Mouse (Mus musculus) lung, postnatal 0 days (tissue): ENCODE data around the gene Cpne4. TPM values are rescaled to one million over a fixed set of nuclear protein-coding genes. Genes with fewer than 3 reads are reported as not detected.

Source experiments
- ATAC-seq: fragments of 200-750 bp; cut with Nextera tagmentation; 2 replicates; pipeline ENCODE4 v1.8.0; 2017; ENCODE audit warnings: moderate library complexity
- DNase-seq: peaks from one replicate; pipeline ENCODE4 v3.0.0-alpha.2; 2016; ENCODE audit warnings: low spot score
- H3K27ac ChIP-seq: fragments of 300-500 bp; sonication (generic); 2 replicates; pipeline ENCODE4 v1.5.1; 2014; ENCODE audit warnings: antibody characterized with exemption, mild to moderate bottlenecking, low read length, mixed read lengths
- H3K27me3 ChIP-seq: fragments of 300-500 bp; sonication (generic); replicated peaks from 2 replicates; pipeline ENCODE4 v1.6.1; 2014; ENCODE audit warnings: low read length, mixed read lengths; ENCODE audit not compliant: insufficient read depth
- H3K36me3 ChIP-seq: fragments of 300-500 bp; sonication (generic); 2 replicates; pipeline ENCODE4 v1.6.1; 2014; ENCODE audit warnings: low read length, mixed read lengths; ENCODE audit not compliant: insufficient read depth
- H3K4me1 ChIP-seq: fragments of 300-500 bp; sonication (generic); 2 replicates; pipeline ENCODE4 v1.6.1; 2014; ENCODE audit warnings: antibody characterized with exemption, low read depth, low read length, mixed read lengths; ENCODE audit not compliant: insufficient read depth
- H3K4me2 ChIP-seq: fragments of 300-500 bp; sonication (generic); replicated peaks from 2 replicates; pipeline ENCODE4 v1.6.1; 2014; ENCODE audit warnings: low read depth, mild to moderate bottlenecking, low read length, moderate library complexity, mixed read lengths
- H3K4me3 ChIP-seq: fragments of 300-500 bp; sonication (generic); 2 replicates; pipeline ENCODE4 v1.5.1; 2014; ENCODE audit warnings: low read depth, low read length
- H3K9ac ChIP-seq: fragments of 300-500 bp; sonication (generic); replicated peaks from 2 replicates; pipeline ENCODE4 v1.6.1; 2014; ENCODE audit warnings: low read depth, mild to moderate bottlenecking
- H3K9me3 ChIP-seq: fragments of 300-500 bp; sonication (generic); 2 replicates; pipeline ENCODE4 v1.6.1; 2016; ENCODE audit warnings: low read length, mixed read lengths
- CTCF ChIP-seq: IDR thresholded peaks from 2 replicates; pipeline ENCODE4 v1.5.1; 2016; ENCODE audit warnings: antibody characterized with exemption, mild to moderate bottlenecking
- EP300 ChIP-seq: IDR thresholded peaks from 2 replicates; pipeline ENCODE4 v1.6.1; 2016; ENCODE audit warnings: antibody characterized with exemption, mild to moderate bottlenecking, control low read depth
- WGBS: fragments of 180-500 bp; shearing (Covaris S2); extraction: QIAGEN DNeasy Blood & Tissue Kit; methylation state at CpG from one replicate; pipeline ENCODE4 v1.1.7; 2014; 5-methylcytosine and 5-hydroxymethylcytosine counted together
- polyA plus RNA-seq: library from polyadenylated mRNA; unstranded; fragments of >200 nt; fragmentation: Nextera tagmentation; extraction: Ambion mirVana; gene quantifications from 2 replicates; pipeline ENCODE4 v1.2.1, GENCODE M21; 2015

Cpne4 gene
- polyA plus RNA-seq, 1 experiment from 2014 or later: 0.16 TPM

GRCm38 (mm10) chr9:105032572-105032971 is 485.5 kb downstream of the Cpne4 start:
- no peaks in the 10 kb centered on the region for H3K9me3 ChIP-seq
- no peak for DNase-seq
- no peaks in the 10 kb centered on the region for H3K4me1 ChIP-seq
- 77% methylated on average over 9 of the region's 9 CpGs for WGBS
- H3K4me3 ChIP-seq: no peak overlapping the region
- no peaks in the 10 kb centered on the region for H3K27me3 ChIP-seq
- no peak overlapping the region for H3K9ac ChIP-seq
- no peaks in the 10 kb centered on the region for H3K36me3 ChIP-seq
- no peak overlapping the region for H3K27ac ChIP-seq
- TF ChIP-seq EP300: no peak
- TF ChIP-seq CTCF: no peak
- ATAC-seq: no peak
- H3K4me2 ChIP-seq: no peak overlapping the region

GRCm38 (mm10) chr9:105033641-105034040 is 486.6 kb downstream of the Cpne4 start:
- DNase-seq (no peak), ATAC-seq (no peak)
- Histone ChIP-seq H3K36me3 (no peaks in the 10 kb centered on the region), H3K4me2 (no peak overlapping the region), H3K9ac (no peak overlapping the region), H3K27ac (no peak overlapping the region), H3K27me3 (no peaks in the 10 kb centered on the region), H3K4me3 (no peak overlapping the region), H3K9me3 (no peaks in the 10 kb centered on the region), H3K4me1 (no peaks in the 10 kb centered on the region)
- no peak for TF ChIP-seq CTCF
- TF ChIP-seq EP300: no peak
- 73% methylated on average over 7 of the region's 7 CpGs for WGBS

GRCm38 (mm10) chr9:105037847-105038246 is 490.8 kb downstream of the Cpne4 start:
- Histone ChIP-seq H3K27ac (no peak overlapping the region), H3K27me3 (no peaks in the 10 kb centered on the region), H3K4me2 (no peak overlapping the region), H3K4me3 (no peak overlapping the region), H3K9ac (no peak overlapping the region), H3K9me3 (no peaks in the 10 kb centered on the region), H3K36me3 (no peaks in the 10 kb centered on the region), H3K4me1 (no peaks in the 10 kb centered on the region)
- ATAC-seq (no peak), DNase-seq (no peak)
- TF ChIP-seq CTCF: no peak
- no peak for TF ChIP-seq EP300
- 64% methylated on average over 3 of the region's 3 CpGs for WGBS

- DNase-seq (no peak), ATAC-seq (no peak)
- Histone ChIP-seq H3K9me3 (no peaks in the 10 kb centered on the region), H3K27me3 (no peaks in the 10 kb centered on the region), H3K4me2 (no peak overlapping the region), H3K4me3 (no peak overlapping the region), H3K36me3 (no peaks in the 10 kb centered on the region), H3K4me1 (no peaks in the 10 kb centered on the region), H3K9ac (no peak overlapping the region), H3K27ac (no peak overlapping the region)
- WGBS: 59% methylated on average over 7 of the region's 7 CpGs
- no peak for TF ChIP-seq CTCF
- no peak for TF ChIP-seq EP300
These were observed 498.9 kb downstream of the Cpne4 start for GRCm38 (mm10) chr9:105046014-105046413.

- 63% methylated on average over 10 of the region's 10 CpGs for WGBS
- Histone ChIP-seq H3K4me1 (peaks cover 4% of the 10 kb centered on the region; the same call in 1 of the 2 replicates), H3K9ac (no peak overlapping the region), H3K4me2 (no peak overlapping the region), H3K27me3 (no peaks in the 10 kb centered on the region), H3K9me3 (no peaks in the 10 kb centered on the region), H3K4me3 (no peak overlapping the region), H3K36me3 (no peaks in the 10 kb centered on the region), H3K27ac (no peak overlapping the region)
- ATAC-seq: no peak
- TF ChIP-seq CTCF: no peak
- no peak for TF ChIP-seq EP300
- no peak for DNase-seq
These were observed 501.3 kb downstream of the Cpne4 start for GRCm38 (mm10) chr9:105048351-105048750.

GRCm38 (mm10) chr9:105049636-105050035 is 502.6 kb downstream of the Cpne4 start:
- H3K9ac ChIP-seq: no peak overlapping the region
- ATAC-seq (no peak), DNase-seq (no peak)
- H3K27me3 ChIP-seq: no peaks in the 10 kb centered on the region
- WGBS: 40% methylated on average over 2 of the region's 2 CpGs
- no peaks in the 10 kb centered on the region for H3K36me3 ChIP-seq
- H3K4me1 ChIP-seq: peaks cover 4% of the 10 kb centered on the region; the same call in 1 of the 2 replicates
- no peak overlapping the region for H3K27ac ChIP-seq
- TF ChIP-seq EP300: no peak
- TF ChIP-seq CTCF: no peak
- H3K4me2 ChIP-seq: no peak overlapping the region
- H3K9me3 ChIP-seq: no peaks in the 10 kb centered on the region
- no peak overlapping the region for H3K4me3 ChIP-seq

GRCm38 (mm10) chr9:105050257-105050656 is 503.2 kb downstream of the Cpne4 start:
- ATAC-seq (no peak), DNase-seq (no peak)
- no peak overlapping the region for H3K4me2 ChIP-seq
- H3K36me3 ChIP-seq: no peaks in the 10 kb centered on the region
- no peaks in the 10 kb centered on the region for H3K27me3 ChIP-seq
- TF ChIP-seq CTCF: peak; percentile 25
- no peak for TF ChIP-seq EP300
- H3K9ac ChIP-seq: no peak overlapping the region
- H3K4me1 ChIP-seq: peaks cover 4% of the 10 kb centered on the region; the same call in 1 of the 2 replicates
- no peaks in the 10 kb centered on the region for H3K9me3 ChIP-seq
- H3K4me3 ChIP-seq: no peak overlapping the region
- no peak overlapping the region for H3K27ac ChIP-seq
- WGBS: 59% methylated on average over 2 of the region's 2 CpGs
